Mouse (Mus musculus) testis, adult 2 months (tissue): ENCODE measurements around the gene Galntl6.

Source experiments
- CTCF ChIP-seq: fragments of 200-500 bp; IDR thresholded peaks from 2 replicates; pipeline ENCODE4 v1.5.1; 2012; ENCODE audit warnings: low read depth, mild to moderate bottlenecking, inconsistent platforms, low read length, moderate library complexity; ENCODE audit not compliant: control insufficient read depth, insufficient read depth, insufficient replicate concordance
- POLR2A ChIP-seq: fragments of 200-500 bp; IDR thresholded peaks from 2 replicates; pipeline ENCODE4 v1.6.1; 2012; ENCODE audit warnings: low read depth, mild to moderate bottlenecking, inconsistent platforms, low read length, moderate library complexity; ENCODE audit not compliant: control insufficient read depth

- no peak for TF ChIP-seq CTCF
- no peak for TF ChIP-seq POLR2A
Measured at GRCm38 (mm10) chr8:58691761-58692160, 220.7 kb downstream of the Galntl6 start.
